Mouse (Mus musculus) ovary, postnatal 10 days (tissue): ENCODE measurements around the gene Lsp1.

Experiments used
- DNase-seq: peaks from one replicate; pipeline ENCODE4 v3.0.0; 2022; ENCODE audit warnings: low spot score

The Lsp1 gene

GRCm38 (mm10) chr7:142539828-142540227 lies 79.2 kb downstream of the Lsp1 start:
- no peak for DNase-seq

- no peak for DNase-seq
These were observed 82.2 kb downstream of the Lsp1 start for GRCm38 (mm10) chr7:142542771-142543303.
